Mouse (Mus musculus) large intestine, adult 2 months (tissue): ENCODE results near the gene Ctf1. TPM values are rescaled to one million over a fixed set of nuclear protein-coding genes. Genes with fewer than 3 reads are reported as not detected.
A peak's percentile ranks its signal among the peaks of the same experiment; 100 is the strongest.

Experiments
- DNase-seq: peaks from one replicate; pipeline ENCODE4 v3.0.0-alpha.2; 2012; ENCODE audit warnings: low read depth, low spot score
- WGBS: fragments of 180-500 bp; shearing (Covaris S2); methylation state at CpG from one replicate; pipeline ENCODE4 v1.1.7; 2018; 5-methylcytosine and 5-hydroxymethylcytosine counted together
- polyA plus RNA-seq: library from polyadenylated mRNA; depleted of rRNA; stranded (reverse); fragments of >200 nt; gene quantifications from 2 replicates; pipeline ENCODE4 v1.2.3, GENCODE M21; 2012; rRNA removed

Gene Ctf1
- polyA plus RNA-seq = 3.0 and 3.4 TPM in 2 replicates

DNA sequence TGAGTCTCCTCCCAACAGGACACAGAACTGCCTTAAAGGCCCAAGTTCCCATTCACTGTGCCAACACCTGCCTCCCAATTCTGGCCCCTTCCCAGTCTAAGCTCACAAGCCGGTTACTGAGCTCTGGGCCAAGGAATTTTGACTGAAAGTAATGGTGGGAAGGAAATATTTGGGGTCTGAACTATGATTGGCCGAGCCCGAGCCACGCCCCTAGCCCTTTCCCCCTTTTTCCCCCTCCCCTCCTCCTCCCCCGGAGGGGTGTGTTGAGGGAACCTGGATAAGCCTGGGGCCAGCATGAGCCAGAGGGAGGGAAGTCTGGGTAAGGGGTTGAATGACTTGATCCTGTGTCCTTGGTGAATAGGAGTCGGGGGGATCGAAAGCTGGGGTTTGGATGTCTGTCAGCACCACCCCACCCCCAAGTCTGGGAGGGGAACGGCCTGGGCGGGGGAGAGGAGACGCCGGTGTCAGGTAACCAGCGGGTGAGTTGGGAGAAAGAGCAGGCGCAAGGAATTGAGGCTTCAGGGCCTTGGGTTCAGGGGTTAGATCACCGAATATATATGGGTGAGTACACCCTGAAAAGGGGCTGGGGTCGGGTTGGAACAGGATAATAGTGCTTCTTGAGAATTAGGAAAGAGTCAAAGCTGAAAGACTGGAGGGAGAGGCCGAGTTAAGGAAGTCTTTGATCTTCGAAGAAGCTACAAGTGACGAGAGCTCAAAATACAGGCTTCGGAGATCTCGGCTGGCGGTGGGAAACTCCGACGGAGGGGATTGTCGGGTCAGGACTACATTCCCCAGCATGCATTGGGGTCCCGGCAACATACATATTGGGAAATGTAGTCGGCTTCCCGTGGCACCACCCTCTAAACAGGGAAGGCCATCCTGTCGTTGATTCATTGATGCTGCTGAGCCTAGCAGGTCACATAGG is at the start of gene Ctf1:
Gene Ctf1, plus strand, starts transcription at position 276 of the 925 bp plus-strand sequence.
- 3% methylated on average over 28 of the region's 28 CpGs for WGBS
- peak; percentile 47 for DNase-seq

DNA sequence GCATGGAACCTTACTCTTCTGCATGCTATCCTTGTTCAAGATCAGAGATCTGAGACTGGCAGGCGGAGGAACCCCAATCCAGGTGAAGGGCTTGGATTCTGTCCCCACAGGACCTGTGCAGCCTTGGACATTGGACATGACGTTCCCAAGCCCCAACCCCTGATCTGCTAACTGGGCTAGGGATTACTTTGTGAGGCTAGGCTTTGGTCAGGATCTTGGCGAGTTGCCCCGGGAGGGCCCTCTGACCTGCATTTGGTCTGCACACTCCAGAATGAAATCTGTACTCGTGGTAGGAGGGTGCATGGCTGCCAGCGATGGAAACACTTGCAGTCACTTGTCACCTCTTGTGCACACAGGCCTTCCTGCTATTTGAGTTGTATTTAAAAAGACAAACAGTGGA is 49.6 kb upstream of the Ctf1 start:
- no peak for DNase-seq
- WGBS = 83% methylated on average over 6 of the region's 6 CpGs

DNA sequence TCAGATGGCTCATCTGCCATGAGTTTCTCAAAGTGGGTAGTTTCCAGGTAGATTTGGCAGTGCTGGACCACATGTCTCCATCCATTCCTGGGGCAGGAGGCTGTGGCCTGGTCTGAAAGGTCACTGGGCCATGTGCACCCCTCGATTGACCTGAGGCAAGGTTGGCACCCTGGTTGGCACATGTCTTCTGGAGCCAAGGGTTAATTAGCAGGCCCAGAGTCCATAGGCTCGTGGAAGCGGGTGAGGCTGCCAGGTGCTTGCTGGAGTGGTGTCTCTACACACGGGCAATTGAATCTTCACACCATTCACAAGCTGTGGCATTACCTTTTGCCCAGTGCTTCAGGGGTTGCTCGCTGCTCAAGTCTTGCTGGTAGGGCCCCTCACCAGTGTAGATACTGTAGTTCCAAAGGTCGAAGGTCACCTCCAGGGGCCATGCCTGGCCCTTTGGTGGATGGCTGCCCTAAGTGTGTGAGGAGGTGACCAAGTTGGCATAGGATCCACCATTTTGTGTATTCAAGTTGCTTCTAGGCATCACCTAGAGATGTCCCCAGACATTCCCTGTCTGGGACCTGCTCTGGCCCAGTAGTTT is 46.4 kb upstream of the Ctf1 start:
- 70% methylated on average over 6 of the region's 6 CpGs for WGBS

DNA sequence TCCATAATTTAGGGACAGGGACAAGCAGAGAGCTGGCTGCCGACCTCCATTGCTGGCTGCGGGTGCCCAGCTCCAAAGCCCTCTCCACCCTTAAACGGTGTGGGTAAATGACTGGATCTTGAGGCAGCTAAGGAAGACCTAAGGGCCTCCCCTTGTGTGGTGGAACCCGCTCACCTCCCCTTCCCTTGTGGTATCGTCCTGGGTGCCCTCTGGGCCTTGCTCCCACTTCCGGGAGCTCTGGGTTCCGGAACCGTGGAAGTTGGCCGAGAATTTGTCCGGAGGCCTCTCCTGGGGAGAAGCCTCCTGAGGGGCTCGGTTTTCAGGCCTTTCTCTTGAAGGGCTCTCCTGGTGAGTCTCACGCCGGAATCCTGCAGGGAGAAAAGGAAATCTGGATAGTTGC is 45.9 kb upstream of the Ctf1 start:
- no peak for DNase-seq
- WGBS = 95% methylated on average over 13 of the region's 13 CpGs

More for the DNA sequence above, 46.4 kb upstream of the Ctf1 start:
- DNase-seq = no peak

DNA sequence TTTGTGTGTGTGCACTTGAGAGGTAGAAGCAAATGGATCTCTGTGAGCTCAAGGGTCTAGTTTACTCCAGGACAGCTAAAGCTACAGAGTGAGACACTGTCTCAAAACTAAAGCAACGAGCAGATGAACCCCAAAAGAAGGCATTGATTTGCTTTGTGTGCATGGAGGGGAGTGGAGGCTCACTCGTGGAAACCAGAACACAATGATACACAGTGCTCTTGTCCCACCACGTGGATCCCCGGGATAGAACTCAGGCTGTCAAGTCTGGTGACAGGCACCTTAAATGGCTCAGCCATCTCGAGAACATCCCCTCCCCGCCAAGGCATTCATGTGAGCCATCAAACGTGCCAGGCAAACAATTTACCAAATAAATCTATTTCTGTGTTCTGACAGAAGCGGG is 45.4 kb upstream of the Ctf1 start:
- 80% methylated on average over 8 of the region's 8 CpGs for WGBS
- no peak for DNase-seq

DNA sequence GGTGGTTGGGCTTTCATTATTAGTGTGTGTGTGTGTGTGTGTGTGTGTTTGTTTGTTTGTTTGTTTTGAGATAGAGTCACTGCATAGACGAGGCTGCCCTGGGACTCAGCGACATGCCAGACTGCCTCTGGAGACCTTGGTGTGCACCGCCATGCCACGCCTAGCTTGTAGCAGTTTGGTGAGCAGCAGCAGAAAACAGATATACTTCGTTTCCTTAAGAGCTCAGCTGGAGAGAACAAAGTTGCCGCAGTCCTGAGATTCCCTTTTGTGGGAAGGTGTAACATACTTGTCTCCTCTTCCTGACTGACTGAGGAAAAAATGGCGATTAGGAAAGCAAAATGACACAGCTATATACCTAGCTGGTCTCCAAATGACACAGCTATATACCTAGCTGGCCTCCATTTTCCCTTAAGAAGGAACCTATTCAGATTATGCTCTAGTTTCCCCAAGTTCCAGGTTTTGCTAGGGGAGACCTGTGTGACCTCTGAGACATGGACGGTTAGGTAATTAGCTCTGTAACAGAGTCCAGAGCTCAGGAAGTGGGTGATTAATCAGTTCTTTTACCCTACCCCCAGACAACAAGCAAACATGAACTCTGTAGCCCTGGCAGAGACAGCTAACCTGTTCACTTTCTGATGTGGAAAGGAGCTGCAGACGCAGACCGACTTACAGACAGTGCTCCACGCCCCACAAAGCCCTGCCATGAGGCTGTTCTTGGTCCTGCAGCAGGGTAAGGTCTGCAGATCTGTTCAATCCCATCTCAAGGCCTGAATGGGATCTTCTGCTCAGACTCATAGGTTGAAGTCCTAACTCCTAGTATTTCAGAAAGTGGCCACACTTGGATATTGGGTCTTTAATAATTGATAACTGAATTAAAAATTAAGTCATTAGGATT is 40.4 kb upstream of the Ctf1 start:
- no peak for DNase-seq
- 25% methylated on average over 11 of the region's 11 CpGs for WGBS

DNA sequence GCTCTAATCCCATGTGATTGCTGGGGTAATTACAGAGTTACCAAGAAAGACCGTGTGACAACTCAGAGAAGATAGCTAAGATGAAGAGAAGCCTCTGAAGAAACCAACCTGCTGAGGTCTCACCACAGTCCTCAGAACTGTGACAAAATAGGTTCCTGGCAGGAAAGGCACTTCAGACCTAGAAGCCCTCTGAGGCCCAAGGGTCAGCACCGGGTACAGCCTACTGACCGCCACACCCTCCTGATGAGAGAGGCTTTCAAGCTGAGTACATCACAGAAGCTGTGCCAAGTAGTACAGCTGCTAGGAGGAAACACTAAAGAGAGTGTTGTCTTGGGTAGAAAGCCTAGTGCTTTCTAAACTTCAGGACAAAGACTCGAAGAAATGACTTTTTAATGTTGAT is 39.8 kb upstream of the Ctf1 start:
- 42% methylated on average over 4 of the region's 4 CpGs for WGBS

DNA sequence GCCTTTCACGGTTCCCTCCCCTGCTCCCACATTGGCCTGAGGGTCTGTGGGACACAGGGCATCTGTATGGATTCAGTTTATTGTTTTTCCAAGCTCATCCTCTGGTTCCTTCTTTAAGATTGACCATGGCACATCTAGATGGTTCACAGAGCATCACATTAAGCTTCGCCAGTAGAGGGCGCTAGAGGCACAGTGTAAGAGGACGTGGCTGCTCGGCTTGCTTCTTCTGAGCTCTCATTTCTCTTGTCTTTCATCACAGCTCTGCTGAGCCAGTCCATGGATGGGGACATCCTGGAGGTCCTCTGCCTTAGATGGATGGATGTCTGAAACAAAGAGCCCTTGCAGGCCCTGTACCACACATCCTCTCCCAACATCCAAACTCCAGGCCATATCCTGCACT is 37.6 kb upstream of the Ctf1 start:
- WGBS = 4% methylated on average over 5 of the region's 5 CpGs
- DNase-seq = peak; percentile 88

More for the DNA sequence above, 39.8 kb upstream of the Ctf1 start:
- DNase-seq = no peak

DNA sequence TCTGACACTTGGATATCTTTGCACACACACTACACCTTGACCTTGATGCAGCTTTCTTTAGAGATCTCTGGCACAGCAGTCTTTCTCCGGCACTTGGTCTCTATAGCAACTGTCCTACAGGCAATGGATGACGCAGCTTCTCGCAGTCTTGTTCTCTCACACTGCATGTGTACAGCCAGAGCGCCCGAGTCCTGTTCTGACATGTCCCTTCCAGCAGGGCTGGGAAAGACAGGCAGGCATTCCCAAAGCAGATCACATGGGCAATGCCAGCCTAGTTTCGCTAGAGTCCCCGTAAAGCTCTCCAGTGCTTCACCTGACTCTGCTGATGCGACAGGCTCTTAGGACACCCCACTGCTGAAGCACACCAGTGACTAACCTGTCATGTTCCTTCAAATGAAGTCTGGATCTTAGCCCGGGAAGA is 37.1 kb upstream of the Ctf1 start:
- no peak for DNase-seq

DNA sequence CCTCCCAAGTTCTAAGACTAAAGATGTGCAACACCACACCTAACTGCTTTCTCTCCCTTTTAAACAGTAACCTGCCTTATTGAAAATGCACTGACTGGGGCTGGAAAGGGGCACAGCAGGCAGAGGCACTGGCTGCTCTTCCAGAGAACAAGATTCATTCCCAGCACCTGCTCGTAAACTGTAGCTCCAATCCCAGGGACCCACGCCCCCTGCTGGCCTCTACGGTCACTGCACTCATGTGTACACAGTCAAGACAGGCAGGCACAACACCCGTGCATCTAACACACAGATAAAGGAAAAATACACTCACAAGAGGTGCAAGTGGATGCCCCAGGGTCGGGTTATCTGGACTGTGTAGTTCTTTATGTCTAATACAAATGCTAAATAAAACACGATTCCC is 35.5 kb upstream of the Ctf1 start:
- WGBS = 64% methylated on average over 6 of the region's 6 CpGs
- DNase-seq = no peak

More for the DNA sequence above, 37.1 kb upstream of the Ctf1 start:
- 85% methylated on average over 9 of the region's 9 CpGs for WGBS

DNA sequence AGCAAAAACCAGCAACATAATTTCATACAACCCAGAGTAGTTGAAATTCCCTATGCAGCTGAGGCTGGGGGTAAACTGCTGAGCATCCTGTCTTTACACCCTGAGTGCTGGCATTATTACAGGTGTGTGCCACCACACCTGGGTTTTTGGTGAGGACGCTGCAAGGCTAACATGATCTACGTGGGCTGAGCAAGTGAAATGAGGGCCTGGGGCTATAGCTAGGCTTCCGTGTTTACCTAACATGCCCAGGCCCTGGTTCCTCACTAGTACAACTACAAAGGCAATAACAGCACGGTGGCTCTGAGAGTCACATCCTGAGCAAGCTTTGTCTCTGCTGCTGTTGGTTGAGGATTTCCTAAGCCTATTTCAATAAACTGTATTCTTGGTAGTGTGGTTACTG is 34.9 kb upstream of the Ctf1 start:
- no peak for DNase-seq
- WGBS = 91% methylated on average over 4 of the region's 4 CpGs

DNA sequence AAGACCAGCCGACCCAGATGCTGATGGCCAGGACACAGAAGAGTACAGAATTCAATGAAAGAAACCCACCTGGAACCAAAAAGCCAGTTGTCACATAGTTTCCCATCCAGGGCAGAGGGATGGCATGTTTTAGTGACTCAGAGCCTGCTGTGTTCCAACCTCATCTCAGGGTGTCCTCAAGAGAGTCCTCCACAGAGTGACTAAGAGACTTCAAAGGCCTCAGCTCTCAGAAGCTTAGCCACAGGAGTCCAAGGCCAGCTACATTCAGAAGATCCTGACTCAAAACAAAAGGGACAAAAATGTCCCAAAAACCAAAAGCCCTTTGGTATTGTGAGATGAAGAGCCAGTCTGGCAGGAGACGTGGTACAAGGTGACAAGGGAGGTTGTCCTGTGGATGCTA is 33.7 kb upstream of the Ctf1 start:
- 85% methylated on average over 2 of the region's 2 CpGs for WGBS

DNA sequence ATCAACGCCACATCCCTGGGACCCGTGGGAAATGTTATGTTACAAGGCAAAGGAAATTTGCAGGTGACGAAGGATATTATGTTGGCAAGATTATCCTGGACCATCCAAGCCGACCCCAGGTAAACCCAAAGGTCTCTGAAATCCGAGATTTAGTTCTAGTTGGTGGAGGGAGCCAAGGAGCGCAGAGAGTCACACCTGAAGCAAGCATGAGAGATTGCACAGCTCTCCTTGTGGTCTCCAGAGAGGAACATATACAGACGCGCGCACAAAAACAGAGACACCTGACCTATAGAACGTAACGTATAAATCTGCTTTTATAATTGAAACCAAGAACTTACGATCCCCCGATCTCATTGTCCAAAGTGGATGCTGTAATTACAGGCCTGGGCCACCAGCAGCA is 32.0 kb upstream of the Ctf1 start:
- no peak for DNase-seq
- 92% methylated on average over 13 of the region's 13 CpGs for WGBS

More for the DNA sequence above, 33.7 kb upstream of the Ctf1 start:
- DNase-seq = no peak

DNA sequence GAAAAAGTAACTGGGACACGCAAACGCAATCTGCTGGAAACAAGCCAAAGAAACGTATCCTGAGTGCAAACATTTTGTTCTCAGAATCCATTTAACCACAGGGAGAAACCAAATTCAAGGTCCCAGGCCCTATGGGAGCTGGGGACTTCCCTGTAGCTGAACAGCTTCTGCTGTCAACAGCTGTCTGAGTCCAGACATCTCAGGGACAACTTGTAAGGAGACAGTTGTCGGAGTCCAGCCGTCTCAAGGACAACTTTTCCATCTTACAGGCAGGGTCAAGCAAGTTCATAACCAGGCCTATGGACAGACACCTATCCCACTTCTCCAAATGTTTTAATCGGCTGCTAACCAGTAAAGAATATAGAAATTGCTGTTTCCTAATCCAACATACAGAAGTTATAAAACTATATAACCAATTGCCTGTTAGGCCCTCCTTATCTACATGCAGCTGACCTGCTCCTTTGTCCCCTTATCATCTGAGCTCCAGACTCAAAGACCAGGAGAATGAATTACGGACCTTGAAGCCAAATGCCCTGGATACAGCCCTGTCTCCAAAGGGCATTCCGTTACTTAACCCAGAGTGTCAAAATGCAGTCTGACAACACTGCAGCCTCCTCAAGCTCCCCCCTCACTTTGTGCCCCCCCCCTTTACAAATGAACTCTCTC is 30.5 kb upstream of the Ctf1 start:
- DNase-seq = no peak
- 48% methylated on average over 8 of the region's 8 CpGs for WGBS

DNA sequence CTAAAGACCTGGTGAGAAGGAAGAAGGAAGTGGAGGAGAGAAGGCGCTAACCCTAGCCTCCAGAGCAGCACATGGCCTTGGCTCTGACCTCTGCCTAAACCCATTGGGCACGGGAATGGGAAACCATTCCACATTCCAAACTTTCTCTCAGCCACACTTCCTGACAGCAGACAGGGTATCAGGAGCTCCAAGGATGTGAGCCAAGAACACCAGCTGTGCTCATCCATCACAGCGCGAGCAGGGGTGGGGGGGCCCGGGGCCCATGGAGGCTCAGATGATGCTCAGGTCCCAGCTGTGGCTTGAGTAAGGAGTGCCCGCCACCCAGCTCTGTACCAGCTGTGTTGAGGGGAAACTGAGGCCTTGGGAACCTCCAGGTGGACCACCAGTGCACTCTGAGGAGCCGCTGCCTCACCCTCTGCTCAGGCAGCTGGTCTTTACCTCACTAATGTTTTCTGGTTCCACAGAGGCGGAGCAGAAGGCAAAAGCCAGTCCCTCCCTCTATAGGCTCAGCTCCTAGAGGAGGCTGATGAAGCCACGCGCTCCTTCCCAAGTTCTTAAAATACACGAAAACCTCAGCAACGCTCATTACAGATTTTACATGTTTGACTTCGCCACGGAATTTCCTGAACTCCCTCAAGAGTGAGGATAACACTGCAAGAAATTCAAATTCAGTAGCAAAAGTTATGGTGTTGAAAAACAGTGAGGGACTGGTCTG is 27.1 kb upstream of the Ctf1 start:
- WGBS = 73% methylated on average over 14 of the region's 14 CpGs
- DNase-seq = no peak

DNA sequence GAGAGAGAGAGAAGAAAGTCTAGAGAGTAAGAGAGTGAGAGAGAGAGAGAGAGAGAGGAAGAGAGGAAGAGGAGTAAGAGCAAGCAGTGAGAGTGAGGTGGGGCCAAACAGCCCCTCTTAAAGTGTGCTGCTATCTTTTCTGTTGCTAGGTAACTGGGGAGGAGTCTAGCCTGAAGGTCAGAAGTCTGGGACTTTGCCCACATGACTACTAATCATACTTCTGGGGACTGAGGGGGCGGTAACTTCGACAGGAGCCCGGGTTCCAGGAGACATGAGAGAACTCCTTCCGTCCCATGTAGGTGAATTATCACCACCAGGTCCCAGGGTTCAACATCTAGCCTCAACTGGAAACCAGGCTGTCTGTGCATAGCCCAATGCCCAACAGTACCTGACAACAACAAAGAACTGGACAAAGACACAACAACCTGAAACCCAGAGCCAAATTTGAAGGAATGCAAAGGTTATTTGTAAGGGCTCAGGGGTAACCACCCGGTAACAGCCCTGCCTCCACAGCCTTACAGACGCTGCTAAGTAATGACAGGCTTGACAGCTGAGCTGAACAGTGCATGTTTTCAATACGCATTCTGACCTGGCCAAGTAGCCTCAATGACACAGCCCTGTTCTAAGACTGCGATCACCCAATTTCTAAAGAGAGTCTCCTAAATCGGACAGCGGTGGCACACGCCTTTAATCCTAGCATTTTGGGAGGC is 25.6 kb upstream of the Ctf1 start:
- 66% methylated on average over 11 of the region's 11 CpGs for WGBS
- no peak for DNase-seq

DNA sequence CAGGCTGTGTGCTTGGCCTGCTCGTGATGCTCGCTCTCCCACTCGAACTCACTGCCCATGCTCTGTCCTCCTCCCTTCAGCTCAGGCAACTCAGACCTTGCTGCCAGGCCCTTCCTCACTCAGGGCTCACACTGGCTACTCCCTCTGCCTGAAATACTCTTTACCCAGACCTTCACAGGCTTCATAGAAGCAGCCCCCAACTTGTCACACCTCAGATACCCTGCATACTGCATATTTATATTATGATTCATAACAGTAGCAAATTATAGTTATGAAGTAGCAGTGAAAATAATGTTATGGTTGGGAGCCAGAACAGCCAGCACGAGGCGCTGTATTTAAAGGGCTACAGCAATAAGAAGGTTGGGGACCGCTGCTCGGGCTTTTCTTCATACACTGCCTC is 23.6 kb upstream of the Ctf1 start:
- WGBS = 89% methylated on average over 7 of the region's 7 CpGs
- DNase-seq = no peak

DNA sequence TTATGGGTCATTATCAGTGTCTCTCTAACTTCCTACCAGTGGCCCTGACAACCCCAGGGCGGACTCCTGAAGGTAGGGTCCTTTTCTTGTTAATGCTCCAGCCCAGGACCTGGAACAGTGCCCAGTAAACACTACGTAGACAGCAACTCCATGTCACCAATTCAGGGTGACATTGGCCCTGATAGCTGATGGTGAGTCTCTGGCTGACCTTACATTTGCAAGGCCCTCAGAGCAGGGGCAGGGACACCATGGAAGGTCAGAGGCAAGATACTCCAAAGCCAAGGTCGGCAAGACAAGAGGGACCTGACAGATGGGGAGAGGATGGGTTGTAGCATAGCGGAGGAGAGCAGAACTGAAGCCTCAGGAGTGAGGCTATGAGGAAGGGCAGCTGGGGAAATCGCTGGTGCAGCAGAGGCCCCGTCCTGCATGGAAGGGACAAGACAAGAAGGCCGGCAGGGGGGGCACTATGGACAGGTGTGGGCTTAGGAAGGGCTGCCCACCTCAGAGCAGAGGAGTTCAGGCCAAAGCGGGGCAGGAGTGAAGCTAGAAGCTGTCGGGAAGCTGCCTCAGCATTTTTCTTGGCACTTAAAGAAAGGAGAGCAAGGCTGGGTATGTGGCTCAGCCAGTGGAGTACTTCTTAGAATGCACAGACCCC is 22.8 kb upstream of the Ctf1 start:
- WGBS = 89% methylated on average over 9 of the region's 9 CpGs
- DNase-seq = no peak
